Mouse (Mus musculus) limb, embryonic 15.5 days (tissue): ENCODE measurements around the gene Pskh1. TPM values are rescaled to one million over a fixed set of nuclear protein-coding genes. Genes with fewer than 3 reads are reported as not detected.
A peak's percentile ranks its signal among the peaks of the same experiment; 100 is the strongest.

Experiments used
- ATAC-seq: fragments of 200-750 bp; cut with Nextera tagmentation; 2 replicates; pipeline ENCODE4 v1.8.0; 2017; ENCODE audit warnings: low read depth, moderate TSS enrichment; ENCODE audit not compliant: insufficient number of reproducible peaks, low FRiP score, low TSS enrichment
- H3K27ac ChIP-seq: fragments of 300-500 bp; sonication (generic); 2 replicates; pipeline ENCODE4 v1.5.1; 2015; ENCODE audit warnings: moderate library complexity, mild to moderate bottlenecking, inconsistent platforms
- H3K27me3 ChIP-seq: fragments of 300-500 bp; sonication (generic); 2 replicates; pipeline ENCODE4 v1.6.1; 2015; ENCODE audit warnings: inconsistent platforms
- H3K36me3 ChIP-seq: fragments of 300-500 bp; sonication (generic); 2 replicates; pipeline ENCODE4 v1.6.1; 2015; ENCODE audit warnings: inconsistent platforms
- H3K4me1 ChIP-seq: fragments of 300-500 bp; sonication (generic); 2 replicates; pipeline ENCODE4 v1.6.1; 2015; ENCODE audit warnings: inconsistent platforms
- H3K4me2 ChIP-seq: fragments of 300-500 bp; sonication (generic); 2 replicates; pipeline ENCODE4 v1.6.1; 2015; ENCODE audit warnings: mild to moderate bottlenecking, inconsistent platforms
- H3K4me3 ChIP-seq: fragments of 300-500 bp; sonication (generic); 2 replicates; pipeline ENCODE4 v1.5.1; 2015; ENCODE audit warnings: mild to moderate bottlenecking, inconsistent platforms
- H3K9ac ChIP-seq: fragments of 300-500 bp; sonication (generic); 2 replicates; pipeline ENCODE4 v1.6.1; 2015; ENCODE audit warnings: inconsistent platforms
- H3K9me3 ChIP-seq: fragments of 300-500 bp; sonication (generic); 2 replicates; pipeline ENCODE4 v1.6.1; 2016; ENCODE audit warnings: inconsistent platforms
- WGBS: fragments of 180-500 bp; shearing (Covaris S2); methylation state at CpG from one replicate; pipeline ENCODE4 v1.1.7; 2015; 5-methylcytosine and 5-hydroxymethylcytosine counted together
- polyA plus RNA-seq: library from polyadenylated mRNA; unstranded; fragments of >200 nt; fragmentation: Nextera tagmentation; extraction: Ambion mirVana; gene quantifications from 2 replicates; pipeline ENCODE4 v1.2.1, GENCODE M21; 2015

The Pskh1 gene
- polyA plus RNA-seq, 1 experiment from 2014 or later = 36.1 TPM

DNA sequence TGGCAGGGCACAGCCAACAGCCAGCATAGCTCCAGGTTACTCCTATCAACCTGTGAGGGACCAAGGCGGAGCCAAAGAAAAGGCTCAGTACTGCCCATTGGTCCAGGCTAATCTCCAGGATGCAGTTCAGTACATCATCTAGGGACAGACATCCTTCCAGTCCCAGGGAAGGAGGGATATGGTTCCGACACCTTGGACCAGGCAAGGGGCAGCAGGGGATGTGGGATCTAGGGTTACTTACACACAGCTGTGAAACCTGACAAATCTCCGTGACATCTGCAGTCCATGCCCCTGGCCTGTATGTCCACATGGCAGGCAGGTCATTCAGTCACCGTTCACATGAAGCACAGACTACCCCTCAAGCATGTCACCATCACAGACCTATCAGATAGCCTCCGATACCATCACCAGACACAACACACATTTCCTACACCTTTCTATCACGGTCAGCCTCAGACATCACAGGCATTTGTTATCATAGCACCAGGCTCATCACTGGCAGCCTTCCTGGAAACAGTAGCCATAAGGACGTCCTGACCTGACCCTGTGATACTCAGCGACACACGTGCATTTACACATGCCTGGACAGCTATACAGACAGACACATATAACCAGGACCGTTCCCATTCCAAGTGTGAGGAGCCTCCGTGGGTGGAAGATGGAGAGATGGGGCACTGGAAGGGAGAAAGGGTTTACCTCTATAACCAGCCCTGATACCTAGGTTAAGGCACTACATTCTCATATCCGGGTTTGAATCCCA lies 64.4 kb downstream of the Pskh1 start:
- 43% methylated on average over 12 of the region's 12 CpGs for WGBS
- Histone ChIP-seq H3K36me3 (peaks cover 8% of the 10 kb centered on the region), H3K27me3 (no peaks in the 10 kb centered on the region), H3K4me1 (peaks cover 54% of the 10 kb centered on the region), H3K27ac (peak overlapping the region; percentile 96; the same call in 1 of the 2 replicates), H3K9ac (peak overlapping the region; percentile 82), H3K4me2 (peak overlapping the region; percentile 63), H3K9me3 (no peaks in the 10 kb centered on the region), H3K4me3 (peak overlapping the region; percentile 88)
- no peak for ATAC-seq

DNA sequence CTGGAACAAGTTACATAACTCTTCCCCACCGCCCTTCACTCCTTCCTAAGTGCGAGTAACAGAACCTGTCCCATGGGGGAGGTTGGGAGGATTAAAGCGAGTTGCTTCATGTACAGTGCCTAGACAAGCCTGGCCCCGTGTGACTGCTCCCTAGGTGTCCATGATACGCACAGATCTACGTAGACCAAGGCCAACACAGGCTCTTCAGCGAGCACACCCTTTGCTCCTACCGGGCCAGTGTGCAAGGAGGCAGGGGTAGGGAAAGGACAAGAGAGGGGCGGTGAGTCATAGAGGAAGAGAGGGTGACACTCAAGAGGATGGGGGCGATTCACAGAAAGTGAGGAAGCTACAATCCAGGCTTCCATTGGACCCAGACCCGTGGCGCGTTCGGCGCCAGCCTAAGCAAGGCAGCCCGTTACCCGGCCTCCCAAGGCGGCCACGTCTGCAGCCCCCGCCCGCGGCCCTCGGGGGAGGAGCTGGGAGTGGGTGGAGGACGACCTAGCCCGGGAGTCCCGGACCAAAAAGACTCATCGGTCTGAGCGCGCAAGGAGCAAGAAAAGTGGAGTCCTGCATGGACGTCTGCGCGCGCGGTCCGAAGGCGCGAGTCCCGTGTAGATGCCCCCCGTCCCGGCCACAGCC lies 65.1 kb downstream of the Pskh1 start:
- Histone ChIP-seq H3K9me3 (no peaks in the 10 kb centered on the region), H3K4me2 (peak overlapping the region; percentile 63), H3K4me1 (peaks cover 48% of the 10 kb centered on the region), H3K36me3 (0 out of 2 replicates have a peak, but pooled peaks cover under 1% of the 10 kb centered on the region), H3K27ac (peak overlapping the region; percentile 96), H3K4me3 (peak overlapping the region; percentile 88), H3K27me3 (no peaks in the 10 kb centered on the region), H3K9ac (peak overlapping the region; percentile 82)
- 1% methylated on average over 40 of the region's 40 CpGs for WGBS
- ATAC-seq = peak; percentile 78

DNA sequence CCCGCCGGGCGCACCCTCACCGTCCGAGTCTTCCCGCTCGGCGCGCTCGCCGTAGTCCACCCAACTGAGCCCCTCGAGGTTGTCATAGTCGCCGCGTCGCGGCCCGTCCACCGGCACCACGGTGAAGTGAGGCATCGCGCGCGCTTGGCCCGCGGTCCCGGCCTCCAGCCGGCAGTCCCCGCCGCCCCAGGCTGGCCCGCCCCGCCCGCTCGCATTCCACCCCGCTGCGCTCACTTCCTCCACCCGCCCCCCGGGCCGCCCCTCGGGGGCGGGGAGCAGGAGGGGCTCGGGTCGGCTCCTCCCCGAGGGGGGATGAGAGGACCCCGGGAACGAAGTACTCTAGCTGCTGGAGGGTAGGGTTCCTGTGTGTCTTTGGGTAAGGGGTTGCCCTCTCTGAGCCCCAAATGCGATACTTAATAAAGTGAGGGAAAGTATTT lies 65.7 kb downstream of the Pskh1 start, which contains the start of gene Slc12a4:
TSS of gene Slc12a4 (minus strand) at position 193 of the 437 bp plus-strand sequence.
- ATAC-seq = peak; percentile 89
- Histone ChIP-seq H3K4me2 (peak within 1 kb of the TSS; percentile 63), H3K4me3 (peak within 1 kb of the TSS; percentile 88), H3K9ac (peak within 1 kb of the TSS; percentile 82), H3K4me1 (peaks cover 46% of the 10 kb centered on the region), H3K9me3 (no peaks in the 10 kb centered on the region), H3K36me3 (no peaks in the 10 kb centered on the region), H3K27me3 (no peaks in the 10 kb centered on the region), H3K27ac (peak within 1 kb of the TSS; percentile 96)
- WGBS = under 1% methylated on average over 42 of the region's 47 CpGs

DNA sequence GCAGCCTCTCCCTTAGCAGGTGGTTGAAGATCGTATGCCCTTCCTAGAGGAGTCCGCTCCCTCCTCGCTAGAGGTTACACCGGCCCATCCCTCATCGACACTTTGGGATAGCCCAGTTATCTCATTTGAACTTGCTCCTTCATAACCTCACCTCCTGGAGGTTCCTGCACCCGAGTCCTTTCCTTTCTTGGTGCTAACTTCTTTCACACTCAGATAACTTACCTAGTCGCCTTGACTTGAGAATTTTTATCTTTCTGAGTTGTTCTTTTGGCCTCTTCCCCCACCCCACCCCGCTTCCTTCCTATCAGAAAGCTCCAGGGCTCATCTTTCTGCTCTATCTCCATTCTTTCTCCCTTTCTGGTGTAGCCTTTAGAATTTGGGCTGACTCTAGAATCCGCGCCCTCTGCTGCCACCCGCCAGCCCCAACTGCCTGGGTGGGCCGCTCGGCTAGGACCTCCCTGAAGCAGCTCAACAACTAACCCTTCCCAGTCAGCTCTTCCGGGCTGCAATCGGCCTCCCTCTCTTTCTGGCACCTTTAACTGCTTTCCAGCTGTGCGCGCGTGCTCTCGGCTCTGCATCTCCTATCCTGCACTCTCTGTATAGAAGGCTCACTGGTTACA lies 66.6 kb downstream of the Pskh1 start:
- Histone ChIP-seq H3K4me1 (peaks cover 39% of the 10 kb centered on the region), H3K4me3 (peak overlapping the region; percentile 88), H3K4me2 (peak overlapping the region; percentile 63), H3K27me3 (no peaks in the 10 kb centered on the region), H3K27ac (peak overlapping the region; percentile 67), H3K9me3 (no peaks in the 10 kb centered on the region), H3K36me3 (no peaks in the 10 kb centered on the region), H3K9ac (no peak overlapping the region)
- ATAC-seq = no peak
- WGBS = 6% methylated on average over 19 of the region's 19 CpGs

DNA sequence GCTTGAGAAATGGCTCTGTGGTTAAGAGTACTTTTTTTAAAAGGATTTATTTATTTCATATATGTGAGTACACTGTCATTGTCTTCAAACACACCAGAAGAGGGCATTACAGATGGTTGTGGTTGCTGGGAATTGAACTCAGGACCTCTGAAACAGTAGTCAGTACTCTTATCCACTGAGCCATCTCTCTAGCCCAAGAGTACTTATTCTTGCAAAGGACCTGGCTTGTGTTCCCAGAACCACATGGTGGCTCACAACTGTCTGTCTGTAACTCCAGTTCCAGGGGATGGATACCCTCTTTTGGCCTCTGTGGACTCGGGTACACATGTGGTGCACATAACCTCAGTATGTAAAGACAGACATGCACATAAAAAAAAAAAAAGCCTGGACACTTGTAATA lies 69.1 kb downstream of the Pskh1 start:
- no peaks in the 10 kb centered on the region for H3K9me3 ChIP-seq
- H3K4me2 ChIP-seq = no peak overlapping the region
- no peaks in the 10 kb centered on the region for H3K27me3 ChIP-seq
- H3K4me1 ChIP-seq = peaks cover 19% of the 10 kb centered on the region
- no peaks in the 10 kb centered on the region for H3K36me3 ChIP-seq
- no peak overlapping the region for H3K9ac ChIP-seq
- H3K27ac ChIP-seq = no peak overlapping the region
- no peak for ATAC-seq
- WGBS = 57% methylated on average over 1 of the region's 1 CpGs
- H3K4me3 ChIP-seq = no peak overlapping the region

DNA sequence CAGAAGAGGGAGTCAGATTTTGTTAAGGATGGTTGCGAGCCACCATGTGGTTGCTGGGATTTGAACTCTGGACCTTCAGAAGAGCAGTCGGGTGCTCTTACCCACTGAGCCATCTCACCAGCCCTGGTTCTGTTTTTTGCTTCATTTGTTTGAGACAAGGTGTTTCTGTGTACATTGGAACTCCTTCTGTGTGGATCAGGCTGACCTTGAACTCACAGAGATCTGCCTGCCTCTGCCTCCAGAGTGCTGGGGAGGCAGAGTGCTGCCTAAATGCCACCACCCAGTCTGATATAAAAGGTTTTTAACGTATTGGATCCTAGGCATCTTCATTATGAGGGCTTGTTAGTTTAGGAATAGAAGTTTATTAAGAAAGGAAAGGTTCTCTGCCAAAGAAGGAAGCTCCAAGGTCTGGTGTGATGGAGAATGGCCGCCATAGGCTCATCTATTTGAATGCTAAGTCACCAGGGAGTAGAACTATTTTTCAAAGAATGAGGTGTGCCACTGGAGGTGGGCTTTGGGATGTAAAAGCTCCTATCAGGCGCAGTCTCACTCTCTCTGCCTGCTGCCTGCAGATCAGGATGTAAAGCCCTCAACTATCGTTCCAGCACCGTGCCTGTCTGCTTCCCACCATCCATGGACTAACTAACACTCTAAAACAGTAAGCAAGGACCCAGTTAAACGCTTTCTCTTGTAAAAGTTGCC lies 70.9 kb downstream of the Pskh1 start:
- no peak overlapping the region for H3K27ac ChIP-seq
- ATAC-seq = no peak
- WGBS = 65% methylated on average over 8 of the region's 8 CpGs
- H3K27me3 ChIP-seq = no peaks in the 10 kb centered on the region
- H3K9me3 ChIP-seq = no peaks in the 10 kb centered on the region
- H3K4me1 ChIP-seq = peaks cover 10% of the 10 kb centered on the region
- H3K4me3 ChIP-seq = no peak overlapping the region
- H3K36me3 ChIP-seq = no peaks in the 10 kb centered on the region
- H3K4me2 ChIP-seq = no peak overlapping the region
- H3K9ac ChIP-seq = no peak overlapping the region

DNA sequence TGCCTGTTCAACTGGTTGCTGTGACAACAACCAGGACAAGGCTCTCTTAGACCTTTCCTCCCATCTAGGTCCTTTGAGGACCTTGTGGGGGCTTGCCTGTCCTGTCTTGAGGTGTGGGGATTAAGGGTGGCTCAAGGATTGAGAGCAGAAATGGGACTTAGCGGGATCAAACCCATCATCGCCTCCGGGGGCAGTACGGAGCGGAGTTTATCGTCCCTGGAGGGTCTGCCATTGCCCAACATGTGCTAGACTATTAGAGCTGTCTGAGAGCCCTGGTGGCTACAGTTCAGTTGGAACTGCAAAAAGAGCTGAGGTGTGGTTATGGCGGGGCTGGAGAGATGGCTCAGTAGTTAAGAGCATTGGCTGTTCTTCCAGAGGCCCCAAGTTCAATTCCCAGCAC lies 75.1 kb downstream of the Pskh1 start:
- Histone ChIP-seq H3K27me3 (no peaks in the 10 kb centered on the region), H3K36me3 (no peaks in the 10 kb centered on the region), H3K9me3 (no peaks in the 10 kb centered on the region), H3K4me2 (no peak overlapping the region), H3K4me3 (no peak overlapping the region), H3K9ac (no peak overlapping the region), H3K4me1 (no peaks in the 10 kb centered on the region), H3K27ac (no peak overlapping the region)
- 63% methylated on average over 7 of the region's 7 CpGs for WGBS
- ATAC-seq = no peak

DNA sequence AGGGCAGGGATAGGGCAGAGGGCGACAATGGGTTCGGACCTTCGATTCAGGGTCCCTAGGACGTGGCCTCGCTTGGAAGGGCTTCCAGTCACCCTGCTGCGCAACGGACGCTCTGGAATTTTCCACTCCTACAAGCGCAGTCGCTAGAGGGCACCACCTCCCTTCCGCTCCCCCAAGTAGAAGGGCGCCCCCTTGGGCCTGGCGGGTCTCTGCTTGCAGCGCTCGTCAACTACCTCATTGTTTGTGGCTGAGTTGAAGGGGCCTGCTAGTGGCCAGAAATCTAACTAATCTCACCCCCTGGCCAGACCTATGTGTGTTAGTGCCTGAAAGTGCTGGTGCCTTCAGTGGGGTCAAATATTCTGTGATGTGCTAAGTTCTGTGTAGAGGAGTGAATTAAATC lies 79.1 kb downstream of the Pskh1 start, which contains the start of gene Dpep3:
TSS of gene Dpep3 (minus strand) at position 105 of the 400 bp plus-strand sequence.
- no peaks in the 10 kb centered on the region for H3K27me3 ChIP-seq
- no peak within 1 kb of the TSS for H3K4me2 ChIP-seq
- H3K9ac ChIP-seq = no peak within 1 kb of the TSS
- no peak for ATAC-seq
- no peaks in the 10 kb centered on the region for H3K4me1 ChIP-seq
- no peak within 1 kb of the TSS for H3K27ac ChIP-seq
- no peaks in the 10 kb centered on the region for H3K36me3 ChIP-seq
- WGBS = 91% methylated on average over 15 of the region's 15 CpGs
- H3K9me3 ChIP-seq = no peaks in the 10 kb centered on the region
- H3K4me3 ChIP-seq = no peak within 1 kb of the TSS

DNA sequence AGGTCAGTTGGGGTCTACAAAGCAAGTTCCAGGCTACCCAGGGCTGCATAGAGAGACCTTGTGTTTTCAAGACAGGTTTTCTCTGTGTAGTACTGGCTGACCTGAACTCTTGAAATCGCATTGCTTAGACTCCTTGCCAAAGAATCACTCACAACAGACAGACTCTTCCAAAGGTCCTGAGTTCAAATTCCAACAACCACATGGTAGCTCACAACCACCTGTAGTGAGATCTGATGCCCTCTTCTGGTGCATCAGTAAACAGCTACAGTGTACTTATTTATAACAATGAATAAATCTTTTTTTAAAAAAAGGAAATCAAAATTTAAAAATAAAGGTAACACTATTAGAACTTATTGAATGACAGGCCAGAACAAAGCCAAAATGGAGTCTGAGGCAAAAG lies 80.9 kb downstream of the Pskh1 start:
- H3K4me1 ChIP-seq = no peaks in the 10 kb centered on the region
- no peak for ATAC-seq
- H3K27me3 ChIP-seq = no peaks in the 10 kb centered on the region
- no peak overlapping the region for H3K9ac ChIP-seq
- WGBS = 90% methylated on average over 1 of the region's 1 CpGs
- H3K9me3 ChIP-seq = no peaks in the 10 kb centered on the region
- no peak overlapping the region for H3K27ac ChIP-seq
- no peak overlapping the region for H3K4me2 ChIP-seq
- no peak overlapping the region for H3K4me3 ChIP-seq
- H3K36me3 ChIP-seq = no peaks in the 10 kb centered on the region
